Mouse (Mus musculus) ES-E14 (cell line): Measurements from ENCODE around the gene Trim28.

Source experiments
- CHD2 ChIP-seq: IDR thresholded peaks from 2 replicates; pipeline ENCODE4 v1.6.1; 2014; ENCODE audit warnings: mild to moderate bottlenecking, low read depth, low read length, inconsistent platforms
- HCFC1 ChIP-seq: IDR thresholded peaks from 2 replicates; pipeline ENCODE4 v1.6.1; 2012; ENCODE audit warnings: low read length, inconsistent platforms, borderline replicate concordance; ENCODE audit not compliant: insufficient read depth
- MAFK ChIP-seq: IDR thresholded peaks from 2 replicates; pipeline ENCODE4 v1.6.1; 2014; ENCODE audit warnings: mild to moderate bottlenecking, low read depth, low read length, inconsistent platforms; ENCODE audit not compliant: insufficient read depth
- ZC3H11A ChIP-seq: IDR thresholded peaks from 2 replicates; pipeline ENCODE4 v1.6.1; 2012; ENCODE audit warnings: low read depth, mild to moderate bottlenecking, inconsistent platforms, low read length, borderline replicate concordance
- ZNF384 ChIP-seq: IDR thresholded peaks from 2 replicates; pipeline ENCODE4 v1.6.1; 2012; ENCODE audit warnings: low read depth, low read length, inconsistent platforms

DNA sequence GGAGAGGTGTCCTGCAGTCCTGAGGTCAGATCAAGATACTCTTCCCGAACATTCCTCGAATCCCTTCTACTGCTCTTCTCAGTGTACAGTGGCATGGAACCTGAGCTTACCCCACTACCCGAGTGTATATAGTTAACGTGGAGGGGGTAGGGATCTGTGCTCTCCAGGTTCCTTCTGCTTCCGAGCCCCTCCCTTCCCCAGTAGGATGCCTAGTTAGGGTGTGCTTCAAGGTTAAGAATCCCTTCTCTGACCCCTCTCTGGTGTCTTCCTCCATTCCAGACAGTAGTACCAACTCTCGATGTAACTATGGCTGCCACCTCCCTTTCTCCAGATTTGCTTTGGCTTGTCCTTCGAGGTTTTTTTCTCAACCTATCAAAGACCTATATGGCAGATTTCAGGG lies 18.6 kb upstream of the Trim28 start:
- TF ChIP-seq ZC3H11A (no peak), ZNF384 (no peak), CHD2 (no peak), HCFC1 (no peak), MAFK (no peak)
